Mouse (Mus musculus) heart, adult 2 months (tissue): Measurements from ENCODE around the gene Slc17a5.

ENCODE experiments used
- CTCF ChIP-seq: fragments of 200-600 bp; IDR thresholded peaks from 2 replicates; pipeline ENCODE4 v1.8.1; 2022; ENCODE audit warnings: antibody characterized with exemption, mild to moderate bottlenecking, moderate library complexity
- EP300 ChIP-seq: fragments of 200-500 bp; IDR thresholded peaks from 2 replicates; pipeline ENCODE4 v1.6.1; 2011; ENCODE audit warnings: low read depth, low read length, control low read depth; ENCODE audit not compliant: insufficient read depth

- TF ChIP-seq CTCF, result no peak
- TF ChIP-seq EP300, result no peak
Observed at GRCm38 (mm10) chr9:78511705-78512104, 76.1 kb downstream of the Slc17a5 start.
